Mouse (Mus musculus): ENCODE results near the gene Ptprn2.

Gene Ptprn2

GRCm38 (mm10) chr12:117213531-117213930 lies 728.0 kb downstream of the Ptprn2 start:
- DNase-seq (ENCODE audit: low read depth, low spot score), result no peak

- DNase-seq (ENCODE audit: low read depth, low spot score), result no peak
Measured at GRCm38 (mm10) chr12:117214272-117214671, 728.8 kb downstream of the Ptprn2 start.

- no peak for DNase-seq (ENCODE audit: low read depth, low spot score)
Measured at GRCm38 (mm10) chr12:117214919-117215318, 729.4 kb downstream of the Ptprn2 start.

- DNase-seq (ENCODE audit: low read depth, low spot score), result no peak
Measured at GRCm38 (mm10) chr12:117221909-117222308, 736.4 kb downstream of the Ptprn2 start.

- DNase-seq (ENCODE audit: low read depth, low spot score), result no peak
Measured at GRCm38 (mm10) chr12:117224036-117224435, 738.5 kb downstream of the Ptprn2 start.

- DNase-seq (ENCODE audit: low read depth, low spot score), result no peak
Measured at GRCm38 (mm10) chr12:117227236-117227635, 741.7 kb downstream of the Ptprn2 start.

GRCm38 (mm10) chr12:117229442-117229841 lies 743.9 kb downstream of the Ptprn2 start:
- DNase-seq (ENCODE audit: low read depth, low spot score), result no peak

GRCm38 (mm10) chr12:117230282-117230681 lies 744.8 kb downstream of the Ptprn2 start:
- DNase-seq (ENCODE audit: low read depth, low spot score), result no peak

- DNase-seq (ENCODE audit: low read depth, low spot score), result no peak
Measured at GRCm38 (mm10) chr12:117231850-117232249, 746.3 kb downstream of the Ptprn2 start.

GRCm38 (mm10) chr12:117235114-117235513 lies 749.6 kb downstream of the Ptprn2 start:
- no peak for DNase-seq (ENCODE audit: low read depth, low spot score)

GRCm38 (mm10) chr12:117236020-117236734 lies 750.7 kb downstream of the Ptprn2 start:
- DNase-seq (ENCODE audit: low read depth, low spot score), result no peak

GRCm38 (mm10) chr12:117236981-117237380 lies 751.5 kb downstream of the Ptprn2 start:
- no peak for DNase-seq (ENCODE audit: low read depth, low spot score)

- DNase-seq (ENCODE audit: low read depth, low spot score), result no peak
Measured at GRCm38 (mm10) chr12:117239927-117240715, 754.6 kb downstream of the Ptprn2 start.

- DNase-seq (ENCODE audit: low read depth, low spot score), result no peak
Measured at GRCm38 (mm10) chr12:117242181-117242580, 756.7 kb downstream of the Ptprn2 start.

GRCm38 (mm10) chr12:117245885-117246478 lies 760.5 kb downstream of the Ptprn2 start:
- DNase-seq (ENCODE audit: low read depth, low spot score), result no peak

- no peak for DNase-seq (ENCODE audit: low read depth, low spot score)
Measured at GRCm38 (mm10) chr12:117250465-117250864, 764.9 kb downstream of the Ptprn2 start.

GRCm38 (mm10) chr12:117251663-117252425 lies 766.3 kb downstream of the Ptprn2 start:
- no peak for DNase-seq (ENCODE audit: low read depth, low spot score)

- DNase-seq (ENCODE audit: low read depth, low spot score), result no peak
Measured at GRCm38 (mm10) chr12:117252426-117252779, 766.9 kb downstream of the Ptprn2 start.

GRCm38 (mm10) chr12:117254356-117254755 lies 768.8 kb downstream of the Ptprn2 start:
- DNase-seq (ENCODE audit: low read depth, low spot score), result no peak

GRCm38 (mm10) chr12:117255325-117255724 lies 769.8 kb downstream of the Ptprn2 start:
- no peak for DNase-seq (ENCODE audit: low read depth, low spot score)

GRCm38 (mm10) chr12:117255776-117256342 lies 770.3 kb downstream of the Ptprn2 start:
- DNase-seq (ENCODE audit: low read depth, low spot score), result no peak

- DNase-seq (ENCODE audit: low read depth, low spot score), result no peak
Measured at GRCm38 (mm10) chr12:117256849-117257204, 771.3 kb downstream of the Ptprn2 start.

Measured in CD4-positive helper T cell, adult 2 months (primary cell).